Mouse (Mus musculus): ENCODE results near the gene Rnf11. TPM values are rescaled to one million over a fixed set of nuclear protein-coding genes. Genes with fewer than 3 reads are reported as not detected.

Rnf11 gene
- total and polyA plus RNA-seq, 3 experiments = 11.9 to 30.9 (median 13.7) TPM

DNA sequence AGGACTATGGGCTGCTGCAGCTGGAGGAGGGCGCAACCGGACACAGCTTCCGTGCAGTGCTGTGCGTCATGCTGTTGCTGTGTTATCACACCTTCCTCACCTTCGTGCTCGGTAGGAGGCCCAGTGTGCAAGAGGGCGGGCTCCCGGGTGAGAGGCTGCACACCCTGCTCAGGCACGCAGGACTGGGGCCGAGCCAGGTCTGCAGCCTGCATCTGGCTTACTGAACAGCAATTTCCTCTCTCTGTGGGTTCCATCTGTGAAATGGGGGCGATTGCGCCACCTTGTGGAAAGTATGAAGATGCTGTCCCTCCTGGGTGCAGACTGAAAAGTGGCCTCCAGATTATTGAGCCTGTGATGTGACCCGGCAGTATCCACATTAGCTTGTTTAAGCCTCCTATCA is 53.7 kb downstream of the Rnf11 start (continued):
- peak; percentile 56 to 92; a peak in 3 of 4 replicates for TF ChIP-seq CTCF (conservative IDR thresholded peaks at IDR 0.05 in 1 of 2, IDR thresholded peaks at IDR 0.05 in 1 of 2; ENCODE audit: low read depth in 2 of 2, low read length in 2 of 2)
- TF ChIP-seq NELFE (IDR thresholded peaks at IDR 0.05; ENCODE audit: low read depth, low read length) = no peak
- TF ChIP-seq CHD2 (IDR thresholded peaks at IDR 0.05; ENCODE audit: low read length) = no peak
- peak; percentile 68 for TF ChIP-seq MAX (IDR thresholded peaks at IDR 0.05; ENCODE audit: low read length)
- TF ChIP-seq SMC3 (IDR thresholded peaks at IDR 0.05; ENCODE audit: low read depth, low read length) = peak; percentile 81
- TF ChIP-seq PAX5 (IDR thresholded peaks at IDR 0.05; ENCODE audit: low read length) = no peak
- TF ChIP-seq EP300 (IDR thresholded peaks at IDR 0.05; ENCODE audit: low read length) = no peak
- no peak for TF ChIP-seq USF1 (IDR thresholded peaks at IDR 0.05; ENCODE audit: low read depth, low read length)
- TF ChIP-seq MXI1 (IDR thresholded peaks at IDR 0.05; ENCODE audit: low read depth, low read length) = peak; percentile 52; the same call in 1 of the 2 replicates
- TF ChIP-seq JUND (conservative IDR thresholded peaks at IDR 0.05; ENCODE audit: low read depth, low read length) = no peak
- no peak for TF ChIP-seq CHD1 (IDR thresholded peaks at IDR 0.05; ENCODE audit: low read depth, low read length)
- peak; percentile 65; the same call in 1 of the 2 replicates for TF ChIP-seq IRF4 (IDR thresholded peaks at IDR 0.05; ENCODE audit: low read depth, low read length)
- no peak for TF ChIP-seq SIN3A (IDR thresholded peaks at IDR 0.05; ENCODE audit: low read length)

GRCm38 (mm10) chr4:109430250-109430649 is 54.3 kb downstream of the Rnf11 start:
- Histone ChIP-seq H3K27ac (ENCODE audit: insufficient read depth, low read depth) (peak overlapping the region; percentile 54; the same call in 1 of the 2 replicates), H3K4me3 (replicated peaks in 1 of 3; ENCODE audit: low read depth in 2 of 3, low read length in 2 of 3, poor library complexity in 1 of 3) (peak overlapping the region in 1 of 3 experiments; percentile 12), H3K4me1 (ENCODE audit: control insufficient read depth in 1 of 2, insufficient read depth in 2 of 2) (peaks cover 8 to 32% of the 10 kb centered on the region in 2 experiments), H3K4me2 (ENCODE audit: insufficient read depth, low read depth, poor library complexity, severe bottlenecking) (peak overlapping the region; percentile 43), H3K9me3 (replicated peaks; ENCODE audit: low read length) (no peaks in the 10 kb centered on the region), H3K27me3 (replicated peaks) (no peaks in the 10 kb centered on the region), H3K79me2 (replicated peaks; ENCODE audit: control insufficient read depth, extremely low read depth, insufficient read depth, poor library complexity, severe bottlenecking) (no peaks in the 10 kb centered on the region), H3K9ac (ENCODE audit: insufficient read depth, low read depth) (no peak overlapping the region; the same call in 1 of the 2 replicates), H3K36me3 (replicated peaks in 1 of 2; ENCODE audit: control insufficient read depth in 1 of 2, insufficient read depth in 1 of 2, low read length in 1 of 2) (no peaks in the 10 kb centered on the region)
- dilution Hi-C loops (cut with MboI; ENCODE audit: extremely low pct_ligation_motif_present, extremely low pct_unique_long_range_greater_than_20kb, low sequenced_read_pairs) (no loop called here), in situ Hi-C loops (cut with MboI; ENCODE audit: low pct_ligation_motif_present, low pct_unique_long_range_greater_than_20kb, low sequenced_read_pairs) (no loop called here)
- peak in 1 of 2 experiments; percentile 42; a peak in 2 of 4 replicates for TF ChIP-seq CTCF (conservative IDR thresholded peaks at IDR 0.05 in 1 of 2, IDR thresholded peaks at IDR 0.05 in 1 of 2; ENCODE audit: low read depth in 2 of 2, low read length in 2 of 2)
- TF ChIP-seq EP300 (IDR thresholded peaks at IDR 0.05; ENCODE audit: low read length) = peak; percentile 5; the same call in 1 of the 2 replicates
- TF ChIP-seq MYC (IDR thresholded peaks at IDR 0.05; ENCODE audit: low read depth, low read length) = peak; percentile 36; the same call in 1 of the 2 replicates
- no peak for TF ChIP-seq USF1 (IDR thresholded peaks at IDR 0.05; ENCODE audit: low read depth, low read length)
- 0 out of 2 replicates have a peak, but pooled peaks have one; percentile 36 for TF ChIP-seq IRF4 (IDR thresholded peaks at IDR 0.05; ENCODE audit: low read depth, low read length)
- peak; percentile 66 for DNase-seq (ENCODE audit: extremely low read depth)

DNA sequence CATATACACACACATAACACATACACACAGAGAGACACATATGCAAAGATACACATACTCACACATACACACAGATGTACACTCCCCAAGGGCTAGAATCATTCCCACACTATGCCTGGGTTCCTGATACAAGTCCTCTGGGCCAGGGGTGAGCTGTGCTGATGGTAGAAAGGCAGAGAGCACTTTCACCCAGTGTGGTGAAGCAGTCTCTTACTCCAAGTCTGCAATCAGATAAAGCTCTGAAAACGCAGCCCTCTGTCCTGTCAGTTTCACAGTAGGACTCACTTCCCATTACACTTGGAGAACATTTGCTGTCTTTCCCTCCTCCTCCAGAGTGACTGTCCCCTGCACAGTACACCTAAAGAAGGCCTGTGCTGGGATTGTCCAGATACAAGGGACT is 57.5 kb downstream of the Rnf11 start:
- Histone ChIP-seq H3K9ac (ENCODE audit: insufficient read depth, low read depth) (no peak overlapping the region), H3K4me1 (ENCODE audit: control insufficient read depth in 1 of 2, insufficient read depth in 2 of 2) (peaks cover 5 to 23% of the 10 kb centered on the region in 2 experiments), H3K27ac (ENCODE audit: insufficient read depth, low read depth) (no peak overlapping the region), H3K4me2 (ENCODE audit: insufficient read depth, low read depth, poor library complexity, severe bottlenecking) (no peak overlapping the region), H3K9me3 (replicated peaks; ENCODE audit: low read length) (no peaks in the 10 kb centered on the region), H3K36me3 (replicated peaks in 1 of 2; ENCODE audit: control insufficient read depth in 1 of 2, insufficient read depth in 1 of 2, low read length in 1 of 2) (no peaks in the 10 kb centered on the region), H3K4me3 (replicated peaks in 1 of 3; ENCODE audit: low read depth in 2 of 3, low read length in 2 of 3, poor library complexity in 1 of 3) (no peak overlapping the region), H3K27me3 (replicated peaks) (no peaks in the 10 kb centered on the region), H3K79me2 (replicated peaks; ENCODE audit: control insufficient read depth, extremely low read depth, insufficient read depth, poor library complexity, severe bottlenecking) (no peaks in the 10 kb centered on the region)
- no peak for DNase-seq (ENCODE audit: extremely low read depth)
- TF ChIP-seq KAT2A (IDR thresholded peaks at IDR 0.05; ENCODE audit: insufficient replicate concordance, low read length) = no peak
- no peak for TF ChIP-seq NRF1 (IDR thresholded peaks at IDR 0.05; ENCODE audit: low read depth, low read length)
- no peak for TF ChIP-seq MAZ (IDR thresholded peaks at IDR 0.05; ENCODE audit: low read depth, low read length)
- no peak for TF ChIP-seq EP300 (IDR thresholded peaks at IDR 0.05; ENCODE audit: low read length)
- TF ChIP-seq JUN (IDR thresholded peaks at IDR 0.05; ENCODE audit: insufficient read depth, low read depth, low read length) = no peak
- TF ChIP-seq TBP (conservative IDR thresholded peaks at IDR 0.05; ENCODE audit: low read depth, low read length) = no peak
- TF ChIP-seq IRF4 (IDR thresholded peaks at IDR 0.05; ENCODE audit: low read depth, low read length) = no peak
- no peak for TF ChIP-seq MAFK (IDR thresholded peaks at IDR 0.05; ENCODE audit: insufficient replicate concordance, low read length)
- TF ChIP-seq E2F4 (IDR thresholded peaks at IDR 0.05; ENCODE audit: insufficient replicate concordance, low read depth, low read length) = no peak
- no peak for TF ChIP-seq SIN3A (IDR thresholded peaks at IDR 0.05; ENCODE audit: low read length)
- TF ChIP-seq ELF1 (IDR thresholded peaks at IDR 0.05; ENCODE audit: low read depth, low read length) = no peak
- TF ChIP-seq MAX (IDR thresholded peaks at IDR 0.05; ENCODE audit: low read length) = no peak
- TF ChIP-seq PAX5 (IDR thresholded peaks at IDR 0.05; ENCODE audit: low read length) = no peak
- TF ChIP-seq ZMIZ1 (IDR thresholded peaks at IDR 0.05; ENCODE audit: low read depth, low read length) = no peak
- TF ChIP-seq RAD21 (IDR thresholded peaks at IDR 0.05; ENCODE audit: low read depth, low read length) = no peak
- no peak for TF ChIP-seq USF1 (IDR thresholded peaks at IDR 0.05; ENCODE audit: low read depth, low read length)
- no peak for TF ChIP-seq ZC3H11A (IDR thresholded peaks at IDR 0.05; ENCODE audit: low read depth, low read length)
- in situ Hi-C loops (cut with MboI; ENCODE audit: low pct_ligation_motif_present, low pct_unique_long_range_greater_than_20kb, low sequenced_read_pairs) (no loop called here), dilution Hi-C loops (cut with MboI; ENCODE audit: extremely low pct_ligation_motif_present, extremely low pct_unique_long_range_greater_than_20kb, low sequenced_read_pairs) (no loop called here)

Measured in CH12.LX (cell line).